Mouse (Mus musculus): ENCODE measurements around the gene Gpr55.

Gene Gpr55

DNA sequence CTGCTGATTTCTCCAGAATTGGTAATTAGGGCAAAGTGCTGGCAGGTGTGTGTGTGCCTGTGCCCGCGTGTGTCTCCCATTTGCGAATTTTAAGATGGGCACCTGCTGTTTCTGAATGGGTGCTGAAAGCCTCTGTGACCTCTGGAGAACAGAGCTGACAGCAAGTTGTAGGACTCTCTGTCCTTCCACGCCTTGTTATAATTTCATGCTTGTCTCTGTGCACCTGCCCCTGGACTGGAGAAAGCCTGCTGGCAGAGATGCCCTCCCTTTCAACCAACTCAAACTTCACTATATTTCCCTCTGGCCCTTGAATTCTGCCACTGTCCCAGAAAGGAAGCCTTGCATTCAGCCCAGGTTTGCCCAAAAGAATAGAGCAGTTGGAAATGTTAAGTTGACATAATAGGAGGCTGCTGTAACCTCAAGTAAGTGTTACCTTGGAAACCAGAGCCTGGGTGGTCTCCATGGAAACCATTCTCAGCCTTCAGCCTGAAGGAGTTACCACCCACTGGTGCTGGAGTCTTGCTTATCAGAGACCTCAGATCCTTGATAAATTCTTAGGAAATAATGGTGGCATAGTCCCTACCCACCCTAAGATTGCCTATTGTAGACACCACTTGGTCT lies 43.9 kb downstream of the Gpr55 start:
- in situ Hi-C loops (cut with MboI, MseI), result loop anchor here (10.0 kb wide), 1 partner anchor 1778 kb away; no protein-coding TSS in a partner anchor

DNA sequence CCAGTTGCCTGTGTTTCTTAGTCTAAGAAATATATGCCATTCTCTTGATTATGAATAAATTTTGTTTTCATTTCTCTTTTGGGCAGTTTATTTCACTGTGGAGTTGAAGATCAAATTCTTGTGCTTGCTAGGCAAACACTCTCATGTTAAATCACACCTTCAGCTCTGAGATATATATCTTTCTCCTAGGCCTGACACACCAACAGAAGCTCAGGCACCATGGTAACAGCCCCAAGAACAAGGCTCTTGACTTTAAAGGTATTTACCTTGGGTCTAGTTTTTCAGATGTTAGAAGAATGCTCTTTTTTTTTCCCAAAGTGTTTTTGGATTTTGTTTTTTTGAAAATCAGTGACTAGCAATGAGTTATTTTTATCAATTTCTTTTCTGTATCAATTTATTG lies 44.9 kb downstream of the Gpr55 start:
- in situ Hi-C loops (cut with MboI, MseI), result loop anchor here (10.0 kb wide), 1 partner anchor 1779 kb away; no protein-coding TSS in a partner anchor

DNA sequence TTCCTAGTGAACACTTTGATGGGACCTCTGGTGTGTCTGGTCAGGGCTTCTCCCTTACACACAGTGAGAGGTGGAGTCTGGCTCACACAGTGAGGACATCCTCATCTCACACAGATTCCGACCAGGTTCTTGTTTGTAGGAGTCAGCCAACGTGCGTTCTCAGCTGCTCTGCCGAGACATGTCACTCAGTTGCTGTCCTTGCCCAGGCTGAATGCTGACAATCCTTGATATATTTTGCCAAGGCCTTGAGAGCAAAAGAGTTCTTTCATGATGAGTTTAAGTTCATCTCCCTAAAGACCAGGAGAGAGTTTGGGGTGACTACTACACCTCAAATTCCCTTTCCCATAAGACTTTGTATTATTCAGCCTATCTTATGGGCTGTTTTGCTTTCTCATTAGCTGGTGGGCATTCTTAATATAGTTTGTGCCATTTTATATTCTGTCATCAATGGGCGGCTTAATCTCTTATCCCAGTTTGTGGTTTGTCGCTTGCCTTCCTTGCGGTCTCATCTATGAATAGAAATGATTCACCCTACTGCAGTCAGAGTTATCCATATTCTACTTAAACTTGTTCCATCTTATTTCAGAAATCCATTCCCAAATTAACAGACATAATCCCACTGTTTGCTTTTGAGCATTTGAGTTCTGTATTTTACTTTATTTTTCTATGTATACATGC lies 47.6 kb downstream of the Gpr55 start:
- in situ Hi-C loops (cut with MboI, MseI), result loop anchor here (10.0 kb wide), 1 partner anchor 1782 kb away; no protein-coding TSS in a partner anchor

DNA sequence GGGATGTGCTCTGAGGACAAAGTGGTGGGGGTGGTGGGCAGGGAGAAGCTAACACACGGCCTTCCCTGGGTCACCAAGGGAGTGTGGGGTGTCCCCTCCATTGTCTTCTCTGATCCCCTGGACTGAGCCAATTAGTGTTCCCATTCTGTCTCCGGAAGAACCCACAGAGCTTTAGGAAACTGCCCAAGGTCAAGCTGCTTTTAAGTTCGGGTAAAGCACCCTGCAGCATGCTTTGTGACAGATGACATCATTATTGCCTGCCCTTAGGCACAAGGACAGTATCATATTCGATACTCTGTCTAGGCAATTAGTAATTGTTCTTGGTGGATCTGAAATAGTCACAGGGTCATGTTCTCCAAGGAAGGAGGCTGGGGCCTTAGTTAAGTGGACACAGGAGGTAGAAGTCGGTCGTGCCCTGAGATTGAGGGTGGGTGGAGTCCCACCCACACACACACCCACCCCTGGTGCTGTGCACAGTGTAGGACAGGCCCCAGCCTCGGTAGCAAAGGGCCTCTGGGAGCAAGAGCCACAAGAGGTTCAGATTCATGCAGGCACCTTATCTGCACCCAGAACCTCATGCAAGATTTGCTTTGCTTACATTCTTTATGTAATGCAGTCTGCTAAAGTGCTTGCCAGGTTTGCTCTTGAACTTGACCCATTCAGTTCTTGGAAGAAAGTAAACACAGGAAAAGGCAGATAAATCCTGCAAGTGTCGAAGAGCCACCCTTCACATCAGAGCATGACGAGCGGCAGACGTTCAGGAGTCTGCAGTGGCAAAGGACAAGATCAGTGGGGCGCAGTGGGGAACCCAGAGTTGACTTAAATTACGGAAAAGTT lies 51.8 kb downstream of the Gpr55 start:
- in situ Hi-C loops (cut with MboI, MseI), result no loop called here

DNA sequence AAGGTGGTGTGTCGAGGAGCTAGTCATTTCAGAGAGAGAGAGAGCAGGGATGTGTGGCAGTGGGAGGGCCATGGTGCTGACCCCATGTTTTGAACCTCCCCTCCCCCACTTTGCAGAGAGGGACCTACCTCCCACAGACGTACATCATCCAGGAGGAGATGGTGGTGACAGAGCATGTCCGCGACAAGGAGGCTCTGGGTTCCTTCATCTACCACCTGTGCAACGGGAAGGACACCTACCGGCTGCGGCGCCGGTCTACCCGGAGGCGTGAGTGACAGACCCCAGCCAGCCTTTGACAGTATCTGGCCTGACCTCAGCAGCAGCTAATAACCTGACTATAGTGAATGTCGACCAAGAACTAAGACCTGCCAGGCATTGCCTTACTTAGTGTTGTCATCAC lies 53.9 kb downstream of the Gpr55 start:
- in situ Hi-C loops (cut with MboI, MseI), result no loop called here

DNA sequence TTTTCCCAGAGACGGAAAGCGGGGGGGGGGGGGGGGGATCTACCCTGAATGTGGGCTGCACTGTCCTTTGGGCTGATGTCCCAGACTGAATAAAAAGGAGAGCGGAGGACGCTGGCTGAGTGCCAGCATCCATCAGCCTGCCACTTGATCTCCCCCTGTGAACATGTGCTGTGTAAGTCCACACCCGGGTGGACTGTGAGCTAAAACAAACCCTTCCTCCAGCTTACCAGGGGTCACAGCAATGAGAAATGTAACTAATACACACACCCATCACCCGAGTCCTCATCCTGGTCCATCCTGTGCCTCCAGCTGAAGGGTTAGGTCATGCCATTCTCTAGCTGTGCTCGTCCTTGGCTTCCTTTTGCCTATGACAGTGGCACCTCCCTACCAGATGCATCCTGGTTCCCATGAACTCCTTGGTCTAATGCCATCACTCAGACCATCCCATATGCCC lies 58.7 kb downstream of the Gpr55 start:
- in situ Hi-C loops (cut with MboI, MseI), result no loop called here

DNA sequence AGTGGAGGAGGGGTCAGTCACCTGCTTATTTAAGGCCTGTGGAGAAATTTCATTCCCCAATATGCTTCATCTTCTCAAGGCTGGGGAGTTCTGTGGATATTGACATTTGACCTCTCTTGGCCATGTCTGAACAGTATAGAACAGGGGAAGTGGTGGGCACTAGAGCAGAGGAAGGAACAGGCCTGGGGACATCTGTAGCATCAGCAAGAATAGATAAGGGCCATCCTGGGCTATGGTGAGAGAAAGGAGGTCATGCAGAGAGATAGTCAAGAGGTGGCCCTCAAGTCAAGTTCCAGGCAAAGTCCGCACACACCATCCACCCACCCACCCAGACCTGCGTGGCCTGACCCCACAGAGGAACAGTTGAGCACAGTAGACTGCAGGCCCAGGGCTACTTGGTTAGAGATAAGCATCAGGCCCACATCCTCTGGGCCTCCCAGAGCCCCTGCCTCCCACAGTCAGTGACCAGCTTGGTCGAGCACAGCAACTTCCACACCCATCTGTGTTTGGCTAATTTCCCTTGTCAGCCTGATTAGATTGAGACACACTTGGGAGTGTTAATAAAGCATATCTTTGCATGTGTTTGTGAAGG lies 59.2 kb downstream of the Gpr55 start:
- in situ Hi-C loops (cut with MboI, MseI), result no loop called here

DNA sequence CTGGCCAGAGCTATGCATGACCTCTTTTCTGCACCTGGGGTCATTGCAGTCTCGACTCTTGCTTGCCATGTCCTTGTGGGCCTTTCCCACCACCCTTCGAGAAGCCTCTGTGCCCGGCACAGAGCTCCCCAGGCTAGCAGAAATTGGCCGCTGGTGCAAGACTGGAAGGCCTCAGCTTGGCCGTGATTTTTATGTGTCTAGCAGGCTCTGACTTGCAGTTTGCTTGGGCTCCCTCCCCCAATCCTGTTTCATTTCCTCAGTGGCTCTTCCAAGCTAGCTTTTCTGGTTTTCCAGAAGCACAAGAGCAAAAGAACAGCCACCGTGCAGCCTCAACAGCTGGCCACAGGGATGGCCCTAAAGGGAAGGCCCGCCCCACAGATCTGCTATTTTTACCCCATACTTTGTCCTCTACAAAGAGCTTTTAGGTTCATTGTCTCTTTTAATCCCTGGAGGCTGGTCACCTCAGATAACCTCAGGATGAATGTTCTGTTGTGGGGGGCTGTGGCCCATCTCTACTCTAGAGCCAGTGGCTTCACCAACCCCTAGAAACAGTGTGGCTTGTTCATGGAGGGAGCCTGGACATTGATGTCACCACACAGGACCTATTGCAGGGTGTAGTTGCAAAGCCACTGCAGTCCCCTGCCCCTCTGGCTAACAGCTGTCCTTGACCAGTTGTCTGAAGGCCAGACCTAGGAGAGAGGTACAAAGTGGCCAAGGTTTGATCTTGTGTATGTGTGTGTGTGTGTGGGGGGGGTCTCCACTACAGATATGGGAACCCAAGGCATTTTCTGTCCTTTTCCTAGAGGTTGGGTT lies 60.1 kb downstream of the Gpr55 start:
- in situ Hi-C loops (cut with MboI, MseI), result no loop called here

DNA sequence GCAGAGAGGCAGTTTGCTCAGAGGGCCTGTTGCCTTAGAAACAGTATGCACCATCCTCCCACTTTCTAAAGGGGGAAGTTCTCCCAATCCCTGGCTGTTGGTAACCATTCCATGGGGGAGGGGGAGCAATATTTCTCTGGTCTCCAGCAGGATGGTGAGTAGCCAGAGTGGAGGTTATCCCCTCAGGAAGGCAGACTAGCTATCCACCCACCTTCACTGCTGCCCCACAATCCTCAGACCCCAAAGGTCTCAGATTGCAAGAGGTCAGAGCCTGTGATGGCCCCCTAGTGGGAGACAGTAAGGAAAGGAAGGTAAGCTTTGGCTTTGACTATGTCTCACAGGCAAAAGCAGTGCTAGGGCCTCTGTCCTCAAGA lies 61.4 kb downstream of the Gpr55 start:
- in situ Hi-C loops (cut with MboI, MseI), result loop anchor here (5.0 kb wide), 1 partner anchor 47 kb away; no protein-coding TSS in a partner anchor

DNA sequence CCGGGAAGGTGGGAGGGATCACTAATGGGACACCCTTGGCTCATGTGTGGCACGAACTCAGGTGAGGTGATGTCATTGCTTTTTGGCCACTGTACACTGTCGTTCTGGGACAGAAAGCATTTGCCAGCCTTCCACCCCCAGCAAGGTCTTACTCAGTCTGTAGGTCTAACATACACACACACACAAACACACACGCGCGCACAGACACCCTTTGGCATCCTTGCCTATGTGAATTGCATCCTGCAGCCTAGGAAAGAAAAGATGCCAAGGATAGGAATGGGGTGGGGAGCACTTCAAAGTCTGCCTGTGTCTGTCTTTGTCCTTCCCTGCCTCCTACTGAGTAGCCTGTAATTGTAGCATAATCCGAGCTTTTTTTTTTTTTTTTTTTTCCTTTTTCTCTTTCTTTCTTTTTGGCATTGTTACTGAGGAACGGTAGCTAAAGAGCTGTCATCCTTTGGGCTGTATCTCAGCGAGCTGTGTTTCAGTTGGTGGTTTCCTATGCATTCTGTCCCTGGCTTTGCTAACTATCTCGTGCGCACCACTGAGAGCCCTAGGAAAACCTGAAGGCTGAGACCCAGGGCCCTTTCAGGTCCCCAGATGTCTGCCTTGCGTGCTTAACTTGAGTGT lies 61.9 kb downstream of the Gpr55 start:
- in situ Hi-C loops (cut with MboI, MseI), result loop anchor here (5.0 kb wide), 1 partner anchor 47 kb away; no protein-coding TSS in a partner anchor

DNA sequence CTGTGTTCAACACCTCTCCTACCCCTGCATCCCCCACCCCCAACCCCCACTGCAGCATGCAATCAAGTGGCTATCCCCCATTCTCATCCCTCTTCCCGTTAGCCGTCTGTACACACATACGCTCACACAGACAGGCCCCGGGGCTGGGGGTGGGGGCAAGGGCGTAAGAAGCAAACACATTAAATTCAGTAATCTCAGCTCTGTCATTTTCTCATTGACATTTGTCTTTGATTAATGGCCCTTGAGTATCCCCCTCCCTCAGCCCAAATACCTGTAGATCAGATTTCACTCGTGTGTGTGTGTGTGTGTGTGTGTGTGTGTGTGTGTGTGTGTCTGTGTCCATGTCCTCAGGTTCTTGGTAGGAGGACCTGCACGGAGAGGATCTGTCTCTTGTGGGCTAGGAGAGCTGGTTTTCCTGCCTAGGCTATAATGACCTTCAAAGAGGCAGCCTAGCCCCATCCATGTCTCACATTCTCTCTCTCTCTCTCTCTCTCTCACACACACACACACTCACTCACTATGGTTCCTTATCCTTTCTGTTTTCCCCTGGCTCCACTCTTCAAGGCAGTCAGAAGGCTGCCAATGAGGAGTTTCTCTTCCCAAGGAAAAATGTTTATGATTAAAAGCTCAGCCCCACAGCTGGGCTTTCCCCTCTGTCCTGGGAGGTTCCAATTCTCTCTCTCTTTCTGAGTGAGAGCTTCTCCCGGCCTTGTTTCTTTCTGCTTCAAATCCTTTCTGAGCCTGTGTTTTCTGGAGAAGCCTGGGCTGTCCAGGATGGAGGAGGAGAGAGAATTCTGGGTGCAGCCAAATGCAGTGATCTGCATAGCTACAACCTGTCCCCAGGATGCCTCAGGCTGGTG lies 62.7 kb downstream of the Gpr55 start:
- in situ Hi-C loops (cut with MboI, MseI), result loop anchor here (5.0 kb wide), 1 partner anchor 46 kb away; no protein-coding TSS in a partner anchor

DNA sequence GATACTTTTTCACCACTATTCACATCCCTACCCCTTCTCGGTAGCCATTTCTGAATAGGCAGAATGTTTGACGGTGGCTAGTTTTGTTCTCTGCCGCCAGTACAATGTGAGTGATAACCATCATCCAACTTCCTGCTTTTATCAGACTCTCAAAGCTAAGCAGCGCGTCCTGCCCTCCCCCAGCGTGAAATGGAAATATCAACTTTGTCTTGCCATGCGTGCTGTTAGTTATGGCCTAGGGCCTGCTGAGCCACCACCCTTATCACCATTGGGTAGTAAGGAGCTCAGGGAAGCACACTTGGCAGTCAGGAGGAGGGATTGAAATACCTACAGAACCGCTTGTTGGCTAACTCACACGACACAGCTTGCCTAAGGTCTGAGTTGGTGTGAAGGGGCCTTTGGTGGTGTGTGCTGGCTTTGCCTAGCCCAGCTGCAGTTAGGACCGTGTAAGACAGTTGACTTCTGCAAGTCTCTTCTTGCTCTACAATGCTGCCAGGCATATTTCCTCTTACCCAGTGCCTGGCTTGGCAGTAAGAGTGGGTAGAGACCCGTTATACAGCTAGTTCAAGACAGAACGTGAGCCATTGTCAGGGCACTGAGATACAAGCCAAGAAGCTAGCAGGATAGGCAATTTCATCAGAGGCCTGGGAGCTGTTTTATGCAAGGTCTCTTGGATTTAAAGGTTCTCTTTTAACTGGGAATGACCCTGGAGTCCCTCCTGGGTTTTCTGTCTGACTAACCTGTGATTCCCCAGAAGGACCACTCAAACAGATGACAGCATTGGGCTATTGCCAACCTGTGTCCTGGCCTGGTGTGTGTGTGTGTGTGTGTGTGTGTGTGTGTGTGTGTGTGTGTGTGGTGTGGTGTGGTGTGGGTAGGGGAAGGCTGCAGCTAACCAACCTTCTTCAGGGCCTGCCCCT lies 63.8 kb downstream of the Gpr55 start:
- in situ Hi-C loops (cut with MboI, MseI), result loop anchor here (5.0 kb wide), 1 partner anchor 45 kb away; no protein-coding TSS in a partner anchor

DNA sequence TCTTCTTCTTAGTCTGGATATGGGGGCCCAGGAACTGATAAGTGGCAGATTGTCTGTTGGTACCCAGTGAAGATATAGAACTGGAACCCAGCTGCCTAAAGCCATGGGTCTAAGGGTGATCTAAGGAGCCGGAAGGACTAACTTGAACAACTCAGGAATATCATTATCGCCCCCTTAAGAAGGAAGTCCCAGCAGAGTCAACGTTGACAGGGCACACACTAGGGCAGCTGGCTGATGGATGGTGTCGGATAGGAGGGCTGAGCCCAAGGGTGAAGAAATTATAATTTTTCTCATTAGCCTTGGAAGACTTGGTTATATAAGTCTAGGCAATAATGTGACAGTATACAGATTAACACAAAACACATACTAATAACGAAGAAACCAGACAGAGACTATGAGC lies 64.7 kb downstream of the Gpr55 start:
- in situ Hi-C loops (cut with MboI, MseI), result loop anchor here (5.0 kb wide), 1 partner anchor 44 kb away; no protein-coding TSS in a partner anchor

DNA sequence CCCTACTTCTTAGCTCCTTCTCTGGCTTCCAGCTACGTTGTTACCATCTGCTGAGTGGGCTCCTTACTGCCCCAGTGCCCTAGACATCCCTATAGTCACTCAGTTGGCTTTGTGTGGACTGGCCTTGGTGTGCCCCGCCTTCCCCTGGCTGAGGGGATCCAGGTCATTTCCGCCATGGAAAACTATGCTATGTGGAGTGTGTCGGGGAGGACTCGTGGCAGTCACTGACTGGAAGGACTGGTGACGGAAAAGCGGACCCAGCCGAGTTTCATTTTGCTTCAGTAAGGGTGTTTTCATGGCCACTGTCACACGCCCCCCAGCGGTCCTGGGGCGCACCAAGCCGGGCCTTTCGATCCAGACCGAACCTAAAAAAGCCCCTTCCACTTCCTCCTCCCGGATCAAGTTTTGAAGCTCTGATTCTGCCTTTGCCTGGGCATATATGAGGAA lies 65.4 kb downstream of the Gpr55 start:
- in situ Hi-C loops (cut with MboI, MseI), result loop anchor here (5.0 kb wide), 1 partner anchor 43 kb away; no protein-coding TSS in a partner anchor

DNA sequence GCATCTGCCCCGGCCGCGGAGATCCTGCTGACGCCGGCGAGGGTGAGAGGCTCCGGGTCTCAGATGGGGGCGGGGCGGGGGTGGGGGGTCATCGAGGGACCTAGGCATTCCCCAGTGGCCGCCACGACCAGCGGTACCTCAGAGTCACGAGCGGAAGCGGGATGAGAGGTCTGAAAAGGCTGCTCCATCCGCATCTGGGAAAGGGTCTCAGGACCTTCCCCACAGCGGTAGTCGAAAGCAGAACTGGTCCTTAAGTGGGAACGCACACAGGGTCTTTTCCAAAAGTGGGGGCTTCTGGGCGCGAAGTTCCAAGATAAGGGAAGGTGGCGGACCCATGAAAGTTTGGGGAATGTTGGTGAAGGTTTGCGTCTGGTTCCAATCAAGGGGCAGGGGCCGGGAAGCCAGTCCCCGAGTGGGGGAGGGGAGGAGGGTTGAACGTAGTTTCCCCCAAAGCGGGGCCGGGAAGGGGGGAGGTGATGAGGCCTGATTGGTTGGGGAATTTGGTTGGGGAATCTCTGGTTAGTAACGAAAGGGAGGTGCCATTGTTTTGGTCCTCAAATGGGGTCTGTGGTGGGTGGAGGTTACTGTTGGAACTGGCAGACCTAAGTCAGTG lies 66.0 kb downstream of the Gpr55 start:
- in situ Hi-C loops (cut with MboI, MseI), result loop anchor here (5.0 kb wide), 1 partner anchor 43 kb away; no protein-coding TSS in a partner anchor

DNA sequence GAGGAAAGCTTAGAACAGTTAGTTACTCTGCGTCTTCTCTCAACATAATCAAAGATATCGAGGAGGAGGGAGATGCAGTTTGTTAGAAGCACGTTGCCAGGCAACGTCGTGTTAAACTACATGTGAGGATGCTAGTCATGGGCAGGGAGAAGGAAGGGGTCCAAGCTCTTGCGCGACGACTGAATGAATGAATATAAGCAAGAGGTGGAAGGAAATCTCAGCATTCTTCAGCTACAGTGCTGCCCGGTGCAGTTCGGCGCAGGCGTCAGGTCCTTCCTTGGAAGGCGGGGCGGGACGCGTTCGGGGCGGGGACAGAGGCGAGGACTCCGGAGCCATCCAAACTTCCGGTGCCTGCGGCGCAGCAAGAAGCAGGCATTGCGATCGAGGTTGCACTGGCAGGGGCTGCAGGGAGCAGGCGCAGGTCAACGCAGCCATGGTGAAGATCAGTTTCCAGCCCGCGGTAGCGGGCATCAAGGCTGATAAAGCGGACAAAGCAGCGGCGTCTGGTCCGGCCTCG lies 66.5 kb downstream of the Gpr55 start, which contains the start of gene Itm2c:
TSS of gene Itm2c (plus strand) at position 51 of the 517 bp plus-strand sequence.
- in situ Hi-C loops (cut with MboI, MseI), result no loop called here
